Mouse (Mus musculus) midbrain, embryonic 16.5 days (tissue): ENCODE measurements around the gene Vmn2r105. TPM values are rescaled to one million over a fixed set of nuclear protein-coding genes. Genes with fewer than 3 reads are reported as not detected.

Experiments
- ATAC-seq: fragments of 200-750 bp; cut with Nextera tagmentation; 2 replicates; pipeline ENCODE4 v1.8.0; 2017; ENCODE audit warnings: moderate TSS enrichment
- H3K27ac ChIP-seq: fragments of 300-500 bp; sonication (generic); 2 replicates; pipeline ENCODE4 v1.5.1; 2014; ENCODE audit warnings: mild to moderate bottlenecking, low read length, mixed read lengths
- H3K27me3 ChIP-seq: fragments of 300-500 bp; sonication (generic); 2 replicates; pipeline ENCODE4 v1.6.1; 2014; ENCODE audit warnings: low read depth, low read length, mixed read lengths; ENCODE audit not compliant: control insufficient read depth, insufficient read depth
- H3K36me3 ChIP-seq: fragments of 300-500 bp; sonication (generic); 2 replicates; pipeline ENCODE4 v1.6.1; 2014; ENCODE audit warnings: mild to moderate bottlenecking, low read length, moderate library complexity, mixed read lengths; ENCODE audit not compliant: control insufficient read depth, insufficient read depth
- H3K4me1 ChIP-seq: fragments of 300-500 bp; sonication (generic); 2 replicates; pipeline ENCODE4 v1.6.1; 2014; ENCODE audit warnings: mild to moderate bottlenecking, low read length, mixed read lengths; ENCODE audit not compliant: control insufficient read depth, insufficient read depth
- H3K4me2 ChIP-seq: fragments of 300-500 bp; sonication (generic); 2 replicates; pipeline ENCODE4 v1.6.1; 2014; ENCODE audit warnings: mild to moderate bottlenecking, low read length, mixed read lengths
- H3K4me3 ChIP-seq: fragments of 300-500 bp; sonication (generic); 2 replicates; pipeline ENCODE4 v1.5.1; 2014; ENCODE audit warnings: low read depth, mild to moderate bottlenecking, low read length, moderate library complexity, mixed read lengths
- H3K9ac ChIP-seq: fragments of 300-500 bp; sonication (generic); 2 replicates; pipeline ENCODE4 v1.6.1; 2014; ENCODE audit warnings: low read depth, low read length, mixed read lengths
- H3K9me3 ChIP-seq: fragments of 300-500 bp; sonication (generic); replicated peaks from 2 replicates; pipeline ENCODE4 v1.6.1; 2014; ENCODE audit warnings: mild to moderate bottlenecking, low read length, mixed read lengths; ENCODE audit not compliant: control insufficient read depth, poor library complexity, severe bottlenecking
- WGBS: fragments of 180-500 bp; shearing (Covaris S2); extraction: QIAGEN DNeasy Blood & Tissue Kit; methylation state at CpG from one replicate; pipeline ENCODE4 v1.1.7; 2014; 5-methylcytosine and 5-hydroxymethylcytosine counted together
- polyA plus RNA-seq: library from polyadenylated mRNA; unstranded; fragments of >200 nt; fragmentation: Nextera tagmentation; extraction: Ambion mirVana; gene quantifications from 2 replicates; pipeline ENCODE4 v1.2.1, GENCODE M21; 2015

Gene Vmn2r105
- not detected in 2 replicates for polyA plus RNA-seq

- Histone ChIP-seq H3K4me1 (no peaks in the 10 kb centered on the region), H3K9me3 (peaks cover 6% of the 10 kb centered on the region), H3K4me3 (no peak within 1 kb of the TSS), H3K4me2 (no peak within 1 kb of the TSS), H3K9ac (no peak within 1 kb of the TSS), H3K36me3 (no peaks in the 10 kb centered on the region), H3K27ac (no peak within 1 kb of the TSS), H3K27me3 (no peaks in the 10 kb centered on the region)
- ATAC-seq, result no peak
- 73% methylated on average over 2 of the region's 2 CpGs for WGBS
Measured at GRCm38 (mm10) chr17:20234952-20235351, at the start of gene Vmn2r105. TSS of gene Vmn2r105 (minus strand) at chr17:20235052.

GRCm38 (mm10) chr17:20255522-20255921 lies 20.7 kb upstream of the Vmn2r105 start:
- Histone ChIP-seq H3K27me3 (no peaks in the 10 kb centered on the region), H3K9ac (no peak overlapping the region), H3K4me1 (no peaks in the 10 kb centered on the region), H3K36me3 (no peaks in the 10 kb centered on the region), H3K4me2 (no peak overlapping the region), H3K4me3 (no peak overlapping the region), H3K27ac (no peak overlapping the region), H3K9me3 (peaks cover 11% of the 10 kb centered on the region)
- WGBS, result 67% methylated on average over 4 of the region's 4 CpGs
- no peak for ATAC-seq

- Histone ChIP-seq H3K4me3 (no peak within 1 kb of the TSS), H3K27me3 (no peaks in the 10 kb centered on the region), H3K9me3 (peaks cover 8% of the 10 kb centered on the region), H3K36me3 (no peaks in the 10 kb centered on the region), H3K4me2 (no peak within 1 kb of the TSS), H3K27ac (no peak within 1 kb of the TSS), H3K4me1 (no peaks in the 10 kb centered on the region), H3K9ac (no peak within 1 kb of the TSS)
- ATAC-seq, result no peak
Measured at GRCm38 (mm10) chr17:20182997-20183396, 51.9 kb downstream of the Vmn2r105 start, which contains the start of gene Fpr-rs6. TSS of gene Fpr-rs6 (minus strand) at chr17:20183097.

Other genes starting within 250 kb of the Vmn2r105 start
- gene Vmn2r104, start 186.7 kb downstream of the Vmn2r105 start, polyA plus RNA-seq, result not detected in 2 replicates
- gene Fpr-rs7, start 120.8 kb downstream of the Vmn2r105 start, polyA plus RNA-seq, result not detected in 2 replicates
- gene Fpr-rs6, start 52.0 kb downstream of the Vmn2r105 start, polyA plus RNA-seq, result not detected in 2 replicates
- not detected in 2 replicates for gene Vmn2r106, start 50.5 kb upstream of the Vmn2r105 start, polyA plus RNA-seq
- not detected in 2 replicates for gene Vmn2r107, start 110.2 kb upstream of the Vmn2r105 start, polyA plus RNA-seq
- gene Vmn1r224, start 179.1 kb upstream of the Vmn2r105 start, polyA plus RNA-seq, result not detected in 2 replicates
- not detected in 2 replicates for gene Vmn2r108, start 246.3 kb upstream of the Vmn2r105 start, polyA plus RNA-seq